In genomic region chr9:115163031-115163430, GRCm38 (mm10) we compare ENCODE assay signal across 9 mouse cellular contexts.
A peak's percentile ranks its signal among the peaks of the same experiment; 100 is the strongest.
DNase-seq lines count a peak whose midpoint lies in the region; ATAC-seq and TF ChIP-seq lines count a peak whose summit lies in the region.
"Had no signal": no experiment of that assay in that cellular context is flagged by ENCODE, and none has a peak within 500 bp of the region (broad histone marks: within the 10 kb centered on the region; RNA-seq: fewer than 3 reads in every experiment).

No protein-coding gene starts in this region.

- H3K9ac ChIP-seq in MEL (ENCODE audit: control insufficient read depth, low read depth, low read length, poor library complexity, severe bottlenecking), result no peak overlapping the region
- H3K9ac ChIP-seq: limb, embryonic 12.5 days had no signal

- TF ChIP-seq EP300 in MEL (IDR thresholded peaks at IDR 0.05; ENCODE audit: low read depth in 1 of 2, low read length in 2 of 2), result no peak

- no peaks in the 10 kb centered on the region for H3K9me3 ChIP-seq in MEL (replicated peaks; ENCODE audit: insufficient read depth, low read length)
- no peaks in the 10 kb centered on the region for H3K9me3 ChIP-seq in hindbrain, embryonic 10.5 days
- H3K9me3 ChIP-seq: limb, embryonic 12.5 days had no signal

- TF ChIP-seq RAD21 in MEL (IDR thresholded peaks at IDR 0.05; ENCODE audit: low read depth, low read length), result peak; percentile 41

- no peak for ATAC-seq in activated CD4-positive, CD25-positive, alpha-beta regulatory T cell, adult 4 months

- 63% methylated on average over 5 of the region's 5 CpGs for WGBS in hindbrain, embryonic 10.5 days
- 73% methylated on average over 5 of the region's 5 CpGs for WGBS in small intestine, adult 2 months

- H3K27me3 ChIP-seq in MEL (ENCODE audit: control insufficient read depth in 1 of 2, insufficient read depth in 2 of 2, low read length in 2 of 2), result no peaks in the 10 kb centered on the region
- no peaks in the 10 kb centered on the region for H3K27me3 ChIP-seq in hindbrain, embryonic 10.5 days (ENCODE audit: insufficient read depth, poor library complexity, severe bottlenecking)
- no peaks in the 10 kb centered on the region for H3K27me3 ChIP-seq in small intestine, adult 2 months (ENCODE audit: control insufficient read depth, insufficient read depth, low read length)
- H3K27me3 ChIP-seq: limb, embryonic 12.5 days had no signal

- no peak overlapping the region for H3K4me3 ChIP-seq in MEL (ENCODE audit: control insufficient read depth in 1 of 2, insufficient read depth in 1 of 2, low read depth in 2 of 2, low read length in 2 of 2)
- no peak overlapping the region for H3K4me3 ChIP-seq in hindbrain, embryonic 10.5 days
- H3K4me3 ChIP-seq in small intestine, adult 2 months (ENCODE audit: low read depth, low read length), result no peak overlapping the region
- H3K4me3 ChIP-seq: limb, embryonic 12.5 days had no signal

- no peaks in the 10 kb centered on the region for H3K36me3 ChIP-seq in MEL (ENCODE audit: control insufficient read depth in 1 of 2, insufficient read depth in 2 of 2, low read length in 2 of 2)
- no peaks in the 10 kb centered on the region for H3K36me3 ChIP-seq in hindbrain, embryonic 10.5 days
- peaks cover 3% of the 10 kb centered on the region; the same call in 1 of the 2 replicates for H3K36me3 ChIP-seq in small intestine, adult 2 months (ENCODE audit: control insufficient read depth, insufficient read depth, low read length)
- H3K36me3 ChIP-seq: limb, embryonic 12.5 days had no signal

- H3K79me2 ChIP-seq in MEL (ENCODE audit: control insufficient read depth, insufficient read depth, low read length, poor library complexity), result no peaks in the 10 kb centered on the region

- peak; percentile 10 for DNase-seq in MEL (ENCODE audit: low read depth, low spot score)
- DNase-seq in adrenal gland, postnatal 25 days, result peak; percentile 76
- peak; percentile 70 for DNase-seq in forelimb bud, embryonic 11.5 days (ENCODE audit: low read depth, low spot score)
- peak; percentile 62 for DNase-seq in hindbrain, embryonic 10.5 days (ENCODE audit: low spot score)
- peak; percentile 13 to 35 for DNase-seq in layer of hippocampus, adult 8-10 months (ENCODE audit: low spot score in 2 of 2)
- peak; percentile 85 for DNase-seq in lung, postnatal 36 days

- no peak overlapping the region for H3K27ac ChIP-seq in MEL (ENCODE audit: control insufficient read depth, low read depth, low read length)
- H3K27ac ChIP-seq in hindbrain, embryonic 10.5 days, result no peak overlapping the region
- no peak overlapping the region for H3K27ac ChIP-seq in small intestine, adult 2 months (ENCODE audit: insufficient read depth, low read depth, low read length)
- H3K27ac ChIP-seq: limb, embryonic 12.5 days had no signal

- H3K4me1 ChIP-seq in MEL (ENCODE audit: control insufficient read depth in 1 of 2, insufficient read depth in 2 of 2, low read length in 2 of 2), result no peaks in the 10 kb centered on the region
- H3K4me1 ChIP-seq in hindbrain, embryonic 10.5 days (replicated peaks), result 0 out of 2 replicates have a peak, but pooled peaks cover 17% of the 10 kb centered on the region
- H3K4me1 ChIP-seq in small intestine, adult 2 months (ENCODE audit: control insufficient read depth, insufficient read depth, insufficient read length, low read length), result no peaks in the 10 kb centered on the region; the same call in 1 of the 2 replicates

- peak; percentile 22 to 40 (median 36); a peak in 4 of 6 replicates for TF ChIP-seq CTCF in MEL (IDR thresholded peaks at IDR 0.05 in 2 of 3, conservative IDR thresholded peaks at IDR 0.05 in 1 of 3; ENCODE audit: control insufficient read depth in 1 of 3, insufficient read depth in 1 of 3, low read depth in 2 of 3, low read length in 3 of 3, poor library complexity in 1 of 3, severe bottlenecking in 1 of 3)
- peak; percentile 53; the same call in 1 of the 2 replicates for TF ChIP-seq CTCF in small intestine, adult 2 months (IDR thresholded peaks at IDR 0.05; ENCODE audit: extremely low read depth, insufficient read length, insufficient replicate concordance, low read depth, low read length)

- no peak for TF ChIP-seq POLR2A in MEL (IDR thresholded peaks at IDR 0.05; ENCODE audit: control insufficient read depth in 1 of 2, insufficient read depth in 1 of 2, low read depth in 1 of 2, low read length in 2 of 2, poor library complexity in 1 of 2)
- no peak for TF ChIP-seq POLR2A in small intestine, adult 2 months (IDR thresholded peaks at IDR 0.05; ENCODE audit: low read depth, low read length)

TF ChIP-seq in MEL, 35 proteins besides CTCF, POLR2A, EP300 and RAD21:
- TF ChIP-seq KAT2A (conservative IDR thresholded peaks at IDR 0.05; ENCODE audit: low read depth, low read length) (no peak), CHD2 (IDR thresholded peaks at IDR 0.05; ENCODE audit: low read length) (no peak), NRF1 (IDR thresholded peaks at IDR 0.05; ENCODE audit: insufficient read depth, low read depth, low read length, poor library complexity, severe bottlenecking) (no peak), SMC3 (IDR thresholded peaks at IDR 0.05; ENCODE audit: low read depth, low read length) (peak; percentile 28; the same call in 1 of the 2 replicates), TBP (IDR thresholded peaks at IDR 0.05; ENCODE audit: low read depth, low read length) (no peak), MYC (IDR thresholded peaks at IDR 0.05; ENCODE audit: low read depth, low read length) (no peak), POLR2AphosphoS5 (IDR thresholded peaks at IDR 0.05; ENCODE audit: borderline replicate concordance, low read depth, low read length) (no peak), SIN3A (IDR thresholded peaks at IDR 0.05; ENCODE audit: low read length) (no peak), ELF1 (IDR thresholded peaks at IDR 0.05; ENCODE audit: low read depth, low read length) (no peak), ZMIZ1 (IDR thresholded peaks at IDR 0.05; ENCODE audit: low read depth, low read length) (no peak), BHLHE40 (IDR thresholded peaks at IDR 0.05; ENCODE audit: borderline replicate concordance, low read depth, low read length) (no peak), ZC3H11A (IDR thresholded peaks at IDR 0.05; ENCODE audit: low read depth, low read length) (peak; percentile 36), POLR2AphosphoS2 (IDR thresholded peaks at IDR 0.05; ENCODE audit: low read length) (no peak), E2F4 (IDR thresholded peaks at IDR 0.05; ENCODE audit: borderline replicate concordance, low read depth, low read length) (no peak), MXI1 (IDR thresholded peaks at IDR 0.05; ENCODE audit: low read depth, low read length) (no peak)
TF ChIP-seq in MEL: peak in this region for 2.

Comparison
In these comparisons a context has a peak if more than half of its experiments do, and no peak if none do; other contexts are left out.
1. DNase-seq: peak in every context shown above with its lines; median percentile 85 in lung, postnatal 36 days; 76 in adrenal gland, postnatal 25 days; 70 in forelimb bud, embryonic 11.5 days; 62 in hindbrain, embryonic 10.5 days; 24 in layer of hippocampus, adult 8-10 months; 10 in MEL.